Mouse (Mus musculus) lung, postnatal 4 days (tissue): ENCODE measurements around the gene Pbx2.
A peak's percentile ranks its signal among the peaks of the same experiment; 100 is the strongest.

Experiments
- DNase-seq, 2 experiments: peaks; one replicate each; pipeline ENCODE4 v3.0.0; 2021

Gene Pbx2

GRCm38 (mm10) chr17:34630761-34631301 lies 39.8 kb downstream of the Pbx2 start:
- peak in 1 of 2 experiments; percentile 32 for DNase-seq

DNA sequence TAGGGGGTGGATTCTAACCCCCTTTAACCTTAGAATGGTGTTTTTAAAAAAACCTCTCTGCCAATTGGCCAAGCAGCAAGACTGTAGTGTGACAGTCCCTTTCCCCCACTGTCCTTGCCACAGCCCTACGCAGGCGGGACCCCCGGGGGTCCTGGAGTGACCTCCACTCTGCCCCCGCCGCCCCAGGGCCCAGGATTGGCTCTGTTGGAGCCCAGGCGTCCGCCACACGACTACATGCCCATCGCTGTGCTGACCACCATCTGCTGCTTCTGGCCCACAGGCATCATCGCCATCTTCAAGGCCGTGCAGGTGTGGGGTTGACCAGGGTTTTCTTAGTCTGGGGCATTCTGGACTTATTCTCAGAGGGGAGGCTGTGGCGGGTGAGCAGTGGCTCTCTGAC lies 40.6 kb downstream of the Pbx2 start:
- peak in 1 of 2 experiments; percentile 30 for DNase-seq

- peak; percentile 87 for DNase-seq
These were observed 41.2 kb downstream of the Pbx2 start for GRCm38 (mm10) chr17:34632261-34632691.

- no peak for DNase-seq
These were observed 44.6 kb downstream of the Pbx2 start for GRCm38 (mm10) chr17:34635671-34636070.

- DNase-seq: no peak
These were observed 46.4 kb downstream of the Pbx2 start for GRCm38 (mm10) chr17:34637459-34637858.

DNA sequence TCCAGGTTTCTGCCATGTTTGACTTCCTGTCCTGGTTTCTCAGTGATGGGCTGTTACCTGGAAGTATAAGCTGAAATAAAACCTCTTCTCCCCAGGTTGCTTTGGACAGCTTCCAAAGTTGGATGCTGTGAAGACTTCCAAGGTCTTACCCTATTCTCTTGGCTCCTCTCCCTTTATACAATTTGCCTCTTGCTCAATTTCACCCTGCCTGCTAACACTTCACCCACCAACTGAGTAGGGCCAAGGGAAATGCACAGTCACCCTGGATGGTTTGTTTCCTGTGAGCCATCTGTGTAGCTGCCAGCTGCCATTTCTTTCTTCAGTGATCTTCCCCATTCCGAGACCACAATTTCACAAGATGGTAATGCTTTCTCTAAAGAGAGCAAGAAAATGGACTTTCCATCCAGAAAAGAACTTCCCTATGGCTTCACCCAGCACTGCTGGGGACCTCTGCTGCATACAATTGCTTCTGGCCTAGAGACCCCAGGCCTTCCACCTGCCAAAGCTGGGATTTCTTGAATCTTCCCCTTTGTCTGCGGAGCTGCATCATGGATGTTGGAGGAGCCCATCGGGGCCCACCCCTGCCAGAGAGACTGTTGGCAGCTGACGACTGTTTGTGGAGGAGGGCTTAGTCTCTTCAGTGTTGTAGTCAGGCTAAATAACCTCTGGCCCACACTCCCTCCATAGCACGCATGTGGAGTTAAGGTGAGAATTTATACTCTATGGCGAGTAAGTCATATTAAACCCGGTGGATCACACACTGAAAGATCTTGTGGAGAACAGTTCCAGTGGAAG lies 48.6 kb downstream of the Pbx2 start:
- no peak for DNase-seq

GRCm38 (mm10) chr17:34640778-34641601 lies 49.9 kb downstream of the Pbx2 start:
- peak in 1 of 2 experiments; percentile 80 for DNase-seq

DNA sequence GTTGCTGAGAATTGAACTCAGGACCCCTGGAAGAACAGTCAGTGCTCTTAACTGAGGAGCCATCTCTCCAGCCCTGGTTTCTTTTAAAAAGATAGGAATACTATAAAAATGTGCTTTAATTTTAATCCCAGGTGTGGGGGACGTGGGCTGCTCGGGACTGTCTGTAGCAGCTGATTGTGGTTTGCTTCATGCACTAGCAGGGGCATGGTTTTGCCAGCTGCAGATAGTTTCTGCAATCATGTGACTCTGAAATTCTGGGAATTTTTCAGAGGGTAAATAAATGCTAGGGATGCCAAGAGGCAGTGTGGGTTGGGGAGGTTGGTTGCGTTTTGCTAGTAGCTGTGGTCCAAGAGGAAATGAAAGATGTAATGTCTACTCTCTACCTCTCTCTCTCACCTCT lies 50.9 kb downstream of the Pbx2 start:
- DNase-seq: no peak

- no peak for DNase-seq
These were observed 52.3 kb downstream of the Pbx2 start for GRCm38 (mm10) chr17:34643379-34643778.

- no peak for DNase-seq
These were observed 52.9 kb downstream of the Pbx2 start for GRCm38 (mm10) chr17:34643944-34644343.

- DNase-seq: peak; percentile 96 to 97
These were observed 53.5 kb downstream of the Pbx2 start, which contains the start of gene Fkbpl for GRCm38 (mm10) chr17:34644608-34645007. Gene Fkbpl, plus strand, starts transcription at chr17:34644764.

GRCm38 (mm10) chr17:34645256-34645829 lies 54.3 kb downstream of the Pbx2 start:
- no peak for DNase-seq

GRCm38 (mm10) chr17:34645831-34646511 lies 54.9 kb downstream of the Pbx2 start:
- peak in 1 of 2 experiments; percentile 46 for DNase-seq
